Mouse (Mus musculus): ENCODE measurements at regions not wholly inside any gene's neighbourhood (a gene's known extent, or its start where the extent isn't known, plus 50 kb on each side); places are given as distances from the start of the nearest gene placed in this dataset.

DNA sequence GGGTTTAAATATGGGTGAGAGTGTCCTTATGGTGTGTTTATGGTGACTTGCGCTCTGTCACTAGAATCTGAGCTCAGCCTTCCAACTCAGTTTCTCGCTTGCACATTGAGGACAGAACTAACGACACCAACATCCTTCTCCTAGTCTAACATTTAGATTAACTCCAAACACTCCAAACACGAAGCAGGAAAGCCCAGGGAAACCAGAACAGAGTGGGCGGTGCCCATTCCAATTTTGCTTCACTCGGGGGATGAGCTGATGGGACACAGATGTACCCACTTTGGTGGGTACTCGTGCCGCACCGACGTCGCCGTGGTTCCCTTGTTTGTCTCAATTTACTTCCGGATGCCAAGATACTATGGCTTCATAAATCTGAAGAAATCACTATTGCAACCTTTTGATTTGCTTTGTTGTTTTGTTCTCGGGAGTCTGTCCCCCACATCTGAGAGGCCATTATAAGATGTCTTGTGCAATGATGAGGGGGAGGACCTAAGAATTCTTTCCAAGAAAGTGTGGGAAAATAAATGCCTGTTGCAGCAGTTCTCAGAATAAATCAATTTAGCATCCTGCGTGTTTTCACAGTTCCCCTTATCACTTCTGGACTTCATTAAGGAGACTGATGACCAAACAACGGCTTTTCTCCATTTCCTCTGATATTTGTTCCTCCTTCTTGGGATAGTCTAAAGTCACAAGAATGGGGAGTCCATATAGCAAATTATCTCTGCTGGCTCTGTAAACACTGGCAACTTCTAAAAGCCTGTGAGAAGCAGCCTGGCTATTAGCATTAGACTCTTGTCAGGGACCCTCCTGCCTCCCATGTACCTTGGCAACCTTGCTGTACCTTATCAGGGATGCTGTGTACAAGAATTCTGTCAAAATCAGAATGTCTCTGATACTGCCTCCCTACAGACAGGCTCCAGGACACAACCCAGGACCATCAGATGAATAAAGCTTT lies 96.2 kb upstream of the Klf9 start:
- no peak for TF ChIP-seq CHD2 (IDR thresholded peaks at IDR 0.05; ENCODE audit: low read depth, low read length)
- no peak for TF ChIP-seq ZC3H11A (IDR thresholded peaks at IDR 0.05; ENCODE audit: borderline replicate concordance, low read depth, low read length)
- no peak for TF ChIP-seq MAFK (IDR thresholded peaks at IDR 0.05; ENCODE audit: insufficient read depth, low read depth, low read length)
- TF ChIP-seq HCFC1 (IDR thresholded peaks at IDR 0.05; ENCODE audit: borderline replicate concordance, insufficient read depth, low read length) = no peak

Data from ES-E14 (cell line).